Mouse (Mus musculus): ENCODE results near the gene Oma1.
A peak's percentile ranks its signal among the peaks of the same experiment; 100 is the strongest.

Oma1 gene

DNA sequence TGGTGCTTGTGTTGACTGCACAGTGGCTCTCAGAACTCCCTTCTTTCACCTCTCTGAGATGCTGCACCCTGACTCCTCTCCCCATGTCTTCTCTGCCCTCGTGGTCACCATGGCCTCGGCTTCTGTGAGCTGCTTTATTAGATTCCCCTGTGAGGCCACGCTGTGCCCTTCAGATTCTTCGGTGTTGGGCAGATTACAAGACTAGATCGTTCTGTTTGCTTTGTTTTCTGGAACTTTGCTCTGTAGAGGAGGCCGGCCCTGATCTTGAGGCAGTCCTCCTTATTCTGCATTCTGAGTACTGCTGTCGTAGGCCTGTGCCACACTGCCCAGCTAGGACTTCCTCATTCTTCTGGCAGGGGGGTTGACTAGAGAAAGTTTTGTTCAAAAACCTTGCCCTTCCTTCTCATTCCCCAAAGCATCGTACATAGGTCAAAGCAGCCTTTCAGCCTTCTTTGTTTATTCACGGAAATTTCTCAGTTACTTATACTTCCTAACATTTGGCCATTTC is 45.4 kb downstream of the Oma1 start:
- DNase-seq (ENCODE audit: low spot score), result no peak

DNA sequence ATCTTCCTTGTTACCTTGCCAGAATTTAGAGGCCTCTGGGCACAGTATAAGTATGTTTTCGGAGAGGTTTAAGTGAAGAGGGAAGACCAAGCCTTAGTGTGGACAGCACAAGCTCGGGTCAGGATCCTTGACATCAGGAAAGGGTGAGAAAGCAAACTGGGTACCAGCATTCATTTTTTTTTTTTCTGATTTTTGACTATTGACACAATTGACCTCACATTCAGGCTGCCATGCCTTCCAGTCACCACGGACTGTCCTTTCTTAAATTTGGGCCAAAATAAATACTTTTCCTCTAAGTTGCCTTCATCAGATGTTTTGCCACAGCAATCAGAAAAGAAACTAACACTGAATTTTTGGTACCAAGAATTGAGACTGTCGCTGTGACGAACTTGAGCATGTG is 68.6 kb downstream of the Oma1 start:
- no peak for DNase-seq (ENCODE audit: low spot score)

DNA sequence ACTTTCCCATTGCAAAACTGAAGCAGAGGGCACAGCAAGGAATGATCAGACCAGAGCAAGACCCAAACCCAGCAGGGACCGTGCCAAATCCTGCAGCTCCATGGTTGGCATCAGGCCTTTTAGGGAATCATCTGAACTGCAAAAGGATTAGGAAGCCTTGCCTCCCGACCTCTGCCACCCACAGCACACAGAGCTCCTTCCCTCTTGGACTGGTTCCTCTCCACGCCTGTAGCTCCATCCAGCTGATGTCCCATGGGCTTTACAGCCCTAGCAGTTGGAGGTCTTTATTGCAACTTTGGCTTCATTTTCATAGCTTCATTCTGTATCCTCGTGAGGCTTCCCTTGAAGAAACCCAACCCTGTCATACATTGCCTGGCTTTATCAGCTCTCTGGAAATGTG is 71.4 kb downstream of the Oma1 start:
- DNase-seq (ENCODE audit: low spot score), result peak; percentile 93

DNA sequence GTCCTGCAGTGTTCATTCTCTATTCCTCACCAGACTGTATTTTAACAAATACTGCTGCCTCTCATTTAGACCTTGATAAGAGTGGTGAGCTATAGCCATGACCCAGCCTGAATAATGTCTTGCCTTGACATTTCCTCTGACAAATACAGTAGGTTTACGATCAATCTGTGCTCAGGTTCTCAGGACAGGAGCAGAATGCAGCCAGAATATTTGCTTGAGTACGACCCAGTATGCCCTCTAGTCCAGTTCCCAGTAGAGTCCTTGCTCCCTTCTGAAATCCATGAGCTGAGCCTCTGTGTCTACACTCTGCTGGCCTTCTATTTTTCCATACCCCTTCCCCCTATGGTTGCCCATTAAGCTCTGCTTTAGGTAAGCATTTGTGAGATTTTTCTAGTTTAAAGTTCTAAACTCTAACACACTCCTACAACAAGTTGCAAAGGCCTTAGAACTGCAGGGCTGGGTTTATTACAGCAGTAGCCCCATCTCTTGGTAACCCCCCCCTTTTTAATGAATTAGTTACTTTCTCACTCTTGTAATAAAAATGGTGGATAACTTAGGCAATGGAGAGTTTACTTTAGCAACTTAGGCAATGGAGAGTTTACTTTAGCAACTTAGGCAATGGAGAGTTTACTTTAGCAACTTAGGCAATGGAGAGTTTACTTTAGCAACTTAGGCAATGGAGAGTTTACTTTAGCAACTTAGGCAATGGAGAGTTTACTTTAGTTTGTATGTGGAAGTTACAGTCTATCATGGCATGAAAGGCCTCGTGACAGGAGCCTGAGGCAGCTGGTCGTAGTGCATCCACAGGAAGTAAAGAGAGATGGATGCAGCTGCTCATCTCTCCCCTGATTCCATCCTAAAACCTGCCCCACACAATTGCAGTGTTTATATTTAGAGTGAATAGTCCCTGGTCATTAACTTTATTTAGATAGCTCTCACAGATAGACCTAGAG is 72.5 kb downstream of the Oma1 start:
- DNase-seq (ENCODE audit: low spot score), result peak; percentile 58

DNA sequence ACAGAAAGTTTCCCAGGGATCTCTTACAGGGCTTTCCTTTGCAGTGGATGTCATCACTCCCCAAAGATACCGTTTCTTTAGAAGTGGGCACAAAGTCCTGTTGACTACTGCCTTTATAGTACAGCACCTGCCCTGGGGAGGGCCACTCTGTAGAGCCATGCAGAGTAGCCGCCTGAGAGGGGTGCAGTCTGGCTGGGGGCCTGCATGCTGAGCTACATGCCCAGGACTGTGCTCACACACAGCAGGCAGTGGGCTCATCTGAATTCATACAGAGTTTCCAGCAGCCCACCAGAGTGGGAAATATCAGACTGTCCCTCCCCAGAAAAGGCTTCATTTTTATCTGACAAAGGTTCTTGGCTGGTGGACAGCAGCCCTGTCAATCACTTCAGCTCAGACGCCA is 73.7 kb downstream of the Oma1 start:
- DNase-seq (ENCODE audit: low spot score), result peak; percentile 49

DNA sequence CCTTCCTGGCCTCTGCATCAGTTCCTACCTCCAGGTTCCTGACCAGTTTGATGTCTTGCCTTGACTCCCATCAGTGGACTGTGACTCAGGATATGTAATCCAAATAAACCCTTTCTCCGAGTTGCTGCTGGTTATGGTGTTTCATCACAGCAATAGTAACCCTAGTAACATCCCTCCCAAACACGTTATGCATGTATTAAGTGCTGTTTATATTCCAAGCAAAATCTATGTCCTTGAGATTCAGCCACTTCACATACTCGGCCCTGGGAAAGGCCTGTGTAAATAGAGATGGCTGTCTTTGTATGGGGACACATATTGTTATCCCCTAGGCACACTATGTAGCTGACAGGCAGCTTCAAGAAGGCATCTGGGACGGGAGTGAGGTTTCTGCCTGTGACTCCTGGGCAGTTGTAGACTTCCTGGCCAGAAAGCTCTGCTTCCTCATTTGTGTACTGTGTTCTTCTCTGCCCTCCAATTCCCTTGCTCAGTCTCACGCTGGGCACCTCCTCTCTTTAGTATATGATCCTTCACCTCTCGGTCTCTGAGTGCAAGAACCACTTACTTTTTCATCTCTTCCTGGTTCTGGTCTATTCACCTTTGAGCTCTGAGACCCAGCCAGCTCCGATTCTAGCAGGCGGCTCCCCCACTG is 75.0 kb downstream of the Oma1 start:
- no peak for DNase-seq (ENCODE audit: low spot score)

DNA sequence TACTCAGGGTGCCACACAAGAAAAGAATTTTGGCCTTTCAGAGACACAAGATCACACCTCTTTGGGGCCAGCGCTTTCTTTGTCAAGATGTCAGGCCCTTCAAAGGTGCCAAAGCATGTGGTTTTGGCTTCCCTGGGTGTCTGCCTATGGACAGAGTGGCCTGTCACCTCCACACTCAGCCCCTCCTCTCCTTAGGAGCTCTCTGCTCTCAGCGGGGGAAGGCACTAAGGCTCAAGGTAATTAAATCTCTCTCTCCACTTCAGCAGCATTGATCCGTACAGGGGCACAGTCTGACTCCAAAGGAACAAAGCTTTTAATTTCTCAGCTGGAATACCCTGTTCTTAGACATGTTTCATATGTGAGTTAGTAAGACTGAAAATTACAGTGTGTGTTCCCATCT is 76.0 kb downstream of the Oma1 start:
- DNase-seq (ENCODE audit: low spot score), result no peak

DNA sequence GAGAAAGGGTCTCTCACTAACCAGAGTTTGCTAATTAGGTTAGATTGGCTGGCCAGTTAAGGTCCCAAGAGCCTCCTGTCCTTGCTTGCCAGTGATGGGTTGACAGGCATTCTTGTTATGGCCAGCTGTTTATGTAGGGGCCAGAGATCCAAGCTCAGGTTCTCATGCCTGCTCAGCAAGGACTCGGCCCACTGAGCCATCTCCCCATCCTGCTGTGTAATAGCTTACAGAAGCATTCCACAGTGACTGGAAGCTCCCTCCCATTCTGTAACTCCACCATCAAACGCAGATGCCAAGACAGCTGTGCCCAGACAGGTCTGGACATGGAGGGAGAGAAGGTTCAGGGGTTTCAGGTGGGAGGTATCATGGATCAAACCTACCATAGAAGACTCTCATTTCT is 76.9 kb downstream of the Oma1 start:
- DNase-seq (ENCODE audit: low spot score), result no peak

DNA sequence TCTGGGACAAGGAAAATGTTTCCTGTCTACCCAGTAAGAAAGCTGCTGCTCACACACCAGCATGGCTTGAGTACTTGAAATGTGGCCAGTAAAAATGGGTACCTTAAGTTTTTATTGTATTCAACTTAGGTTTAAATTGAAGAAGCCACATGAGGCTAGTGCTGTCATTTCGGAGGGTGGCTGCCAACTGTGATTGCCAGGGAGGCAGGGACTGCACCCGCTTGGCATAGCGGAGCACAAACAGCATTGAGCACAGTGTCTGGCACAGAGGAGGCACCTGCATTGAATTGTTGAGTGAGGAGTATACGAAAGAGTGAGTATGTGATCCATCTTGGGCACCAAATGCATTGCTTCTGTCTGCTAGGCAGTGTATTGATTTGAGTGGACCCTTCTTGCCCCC is 81.5 kb downstream of the Oma1 start:
- no peak for DNase-seq (ENCODE audit: low spot score)

DNA sequence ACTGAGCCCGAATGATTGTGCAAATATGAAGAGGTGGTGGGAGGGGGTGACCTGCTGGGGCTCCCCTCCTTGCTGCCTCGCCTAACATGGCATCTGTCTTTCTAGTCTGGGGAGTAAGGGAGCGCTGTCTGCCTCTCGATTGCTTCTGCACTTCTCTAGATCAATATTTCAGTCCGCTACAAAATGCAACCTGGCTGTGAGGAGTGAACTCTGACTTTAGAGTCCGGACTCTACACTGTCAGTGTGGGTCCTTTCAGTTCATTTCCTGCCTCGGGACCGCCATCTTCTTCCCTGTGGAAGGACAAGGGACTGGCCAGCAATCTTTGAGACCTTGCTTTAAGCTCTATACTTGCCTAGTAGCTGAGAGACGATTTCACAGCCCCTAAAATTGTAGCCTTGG is 82.3 kb downstream of the Oma1 start:
- DNase-seq (ENCODE audit: low spot score), result no peak

DNA sequence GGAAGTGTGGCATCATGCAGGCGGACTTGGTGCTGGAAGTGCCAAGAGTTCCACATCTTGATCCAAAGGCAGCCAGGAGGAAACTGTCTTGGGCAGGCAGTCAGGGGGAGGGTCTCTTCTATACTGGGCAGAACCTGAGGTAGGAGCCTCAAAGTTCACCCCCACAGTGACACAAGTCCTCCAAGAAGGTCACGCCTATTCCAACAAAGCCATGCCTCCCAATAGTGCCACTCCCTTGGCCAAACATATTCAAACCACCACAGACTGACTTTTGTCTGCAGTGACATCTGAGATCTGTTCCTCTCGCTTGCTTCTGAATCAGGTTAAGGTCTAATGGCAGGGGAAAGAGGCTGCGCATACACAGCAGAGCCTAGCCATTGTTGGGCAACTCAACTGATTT is 83.3 kb downstream of the Oma1 start:
- DNase-seq (ENCODE audit: low spot score), result no peak

DNA sequence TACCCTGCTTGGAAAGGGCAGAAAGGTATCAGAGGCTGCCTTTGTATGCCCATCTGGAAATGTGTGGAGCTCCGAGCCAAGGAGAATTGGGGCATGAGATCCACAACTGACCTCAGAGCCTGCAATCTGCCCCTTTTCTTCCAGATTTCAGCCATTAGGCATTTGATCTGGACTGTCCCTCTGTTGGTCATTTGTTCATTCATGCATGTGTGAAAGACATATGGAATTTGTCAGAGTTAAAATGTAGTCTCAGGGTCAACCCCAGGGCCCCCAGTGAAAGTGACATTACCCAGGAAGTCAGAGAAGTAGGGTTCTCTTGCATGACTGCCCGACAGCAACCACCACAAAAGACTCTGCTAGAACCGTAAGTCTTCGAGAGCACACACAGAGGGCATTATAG is 89.0 kb downstream of the Oma1 start:
- DNase-seq (ENCODE audit: low spot score), result no peak

DNA sequence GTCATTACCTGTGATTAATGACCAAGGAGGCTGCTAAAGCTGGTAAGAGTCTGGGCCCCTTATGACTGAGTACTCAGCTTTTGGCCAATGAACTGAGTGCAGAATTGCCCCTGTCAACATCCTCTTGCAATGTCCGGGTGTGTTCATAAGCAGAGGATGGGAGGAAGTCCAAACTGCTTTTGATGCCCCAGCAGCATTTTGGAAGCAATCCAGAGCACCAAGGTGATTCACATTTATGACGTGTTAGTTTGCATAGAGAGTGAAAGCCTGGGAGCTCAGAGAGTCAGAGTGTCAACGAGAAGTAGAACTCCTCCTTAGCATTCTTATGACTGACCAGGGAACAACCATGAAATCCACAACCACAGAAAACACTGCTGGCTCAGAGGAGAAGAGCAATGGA is 91.7 kb downstream of the Oma1 start:
- no peak for DNase-seq (ENCODE audit: low spot score)

DNA sequence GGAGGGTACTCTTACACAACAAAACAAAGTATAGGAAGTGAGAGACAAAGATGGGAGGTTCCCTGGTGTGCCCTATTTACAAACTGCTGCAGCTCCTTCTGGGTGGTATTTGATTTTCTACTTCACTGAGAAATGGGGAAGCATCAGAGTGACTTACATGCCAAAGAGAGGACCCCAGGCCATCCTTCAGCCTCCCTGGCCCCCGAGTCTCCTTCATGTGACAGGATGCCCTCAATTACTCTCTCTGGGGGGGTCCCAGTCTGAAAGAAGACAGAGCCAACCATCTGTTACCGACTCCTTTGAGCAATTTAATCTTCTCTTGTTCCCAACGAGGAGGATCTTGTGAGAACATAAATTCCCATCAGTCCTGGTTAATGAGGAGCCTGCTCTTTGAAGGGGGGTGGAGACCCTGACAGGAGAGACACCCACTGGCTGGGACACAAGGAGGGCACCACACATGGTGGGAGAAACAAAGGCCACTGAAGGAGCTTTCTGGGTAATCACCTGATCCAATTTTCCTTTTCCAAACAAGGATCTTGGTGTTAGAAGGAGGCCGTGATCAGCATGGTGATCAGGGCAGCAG is 96.7 kb downstream of the Oma1 start:
- DNase-seq (ENCODE audit: low spot score), result no peak

Measured in adipocyte (in vitro differentiated cells).